Mouse (Mus musculus) embryonic facial prominence, embryonic 10.5 days (tissue): Measurements from ENCODE around the gene Ttc28. TPM values are rescaled to one million over a fixed set of nuclear protein-coding genes. Genes with fewer than 3 reads are reported as not detected.

Experiments
- DNase-seq: peaks from one replicate; pipeline ENCODE4 v3.0.0-alpha.2; 2017; ENCODE audit warnings: low spot score
- H3K27ac ChIP-seq: fragments of 300-500 bp; sonication (generic); replicated peaks from 2 replicates; pipeline ENCODE4 v1.5.1; 2016; ENCODE audit warnings: mild to moderate bottlenecking
- H3K27me3 ChIP-seq: fragments of 300-500 bp; sonication (generic); replicated peaks from 2 replicates; pipeline ENCODE4 v1.6.1; 2016; ENCODE audit warnings: low read depth, mild to moderate bottlenecking; ENCODE audit not compliant: poor library complexity, severe bottlenecking
- H3K36me3 ChIP-seq: fragments of 300-500 bp; sonication (generic); replicated peaks from 2 replicates; pipeline ENCODE4 v1.6.1; 2016; ENCODE audit warnings: mild to moderate bottlenecking, moderate library complexity
- H3K4me1 ChIP-seq: fragments of 300-500 bp; sonication (generic); 2 replicates; pipeline ENCODE4 v1.6.1; 2016
- H3K4me3 ChIP-seq: fragments of 300-500 bp; sonication (generic); 2 replicates; pipeline ENCODE4 v1.5.1; 2016; ENCODE audit warnings: mild to moderate bottlenecking, moderate library complexity
- H3K9me3 ChIP-seq: fragments of 300-500 bp; sonication (generic); 2 replicates; pipeline ENCODE4 v1.6.1; 2016; ENCODE audit warnings: mild to moderate bottlenecking
- WGBS: fragments of 180-500 bp; shearing (Covaris S2); methylation state at CpG from one replicate; pipeline ENCODE4 v1.1.7; 2016; 5-methylcytosine and 5-hydroxymethylcytosine counted together
- polyA plus RNA-seq: library from polyadenylated mRNA; unstranded; fragments of >200 nt; fragmentation: Nextera tagmentation; extraction: Ambion mirVana; gene quantifications from 2 replicates; pipeline ENCODE4 v1.2.1, GENCODE M21; 2016

The Ttc28 gene
- polyA plus RNA-seq, 1 experiment from 2014 or later, result 12.8 TPM

- H3K27me3 ChIP-seq, result no peaks in the 10 kb centered on the region
- peaks cover 55% of the 10 kb centered on the region for H3K4me1 ChIP-seq
- 92% methylated on average over 4 of the region's 4 CpGs for WGBS
- no peaks in the 10 kb centered on the region for H3K9me3 ChIP-seq
- no peak overlapping the region for H3K4me3 ChIP-seq
- no peak overlapping the region for H3K27ac ChIP-seq
- DNase-seq, result no peak
- no peaks in the 10 kb centered on the region for H3K36me3 ChIP-seq
Measured at GRCm38 (mm10) chr5:111049584-111049983, 170.0 kb downstream of the Ttc28 start.

- no peak overlapping the region for H3K27ac ChIP-seq
Measured at GRCm38 (mm10) chr5:111050135-111050534, 170.5 kb downstream of the Ttc28 start.

GRCm38 (mm10) chr5:111054380-111054779, 174.8 kb downstream of the Ttc28 start:
- WGBS, result 72% methylated on average over 9 of the region's 9 CpGs

More at GRCm38 (mm10) chr5:111050135-111050534, 170.5 kb downstream of the Ttc28 start:
- DNase-seq, result no peak
- Histone ChIP-seq H3K36me3 (no peaks in the 10 kb centered on the region), H3K27me3 (no peaks in the 10 kb centered on the region), H3K4me1 (peaks cover 55% of the 10 kb centered on the region), H3K4me3 (no peak overlapping the region), H3K9me3 (no peaks in the 10 kb centered on the region)
- 90% methylated on average over 9 of the region's 9 CpGs for WGBS

DNA sequence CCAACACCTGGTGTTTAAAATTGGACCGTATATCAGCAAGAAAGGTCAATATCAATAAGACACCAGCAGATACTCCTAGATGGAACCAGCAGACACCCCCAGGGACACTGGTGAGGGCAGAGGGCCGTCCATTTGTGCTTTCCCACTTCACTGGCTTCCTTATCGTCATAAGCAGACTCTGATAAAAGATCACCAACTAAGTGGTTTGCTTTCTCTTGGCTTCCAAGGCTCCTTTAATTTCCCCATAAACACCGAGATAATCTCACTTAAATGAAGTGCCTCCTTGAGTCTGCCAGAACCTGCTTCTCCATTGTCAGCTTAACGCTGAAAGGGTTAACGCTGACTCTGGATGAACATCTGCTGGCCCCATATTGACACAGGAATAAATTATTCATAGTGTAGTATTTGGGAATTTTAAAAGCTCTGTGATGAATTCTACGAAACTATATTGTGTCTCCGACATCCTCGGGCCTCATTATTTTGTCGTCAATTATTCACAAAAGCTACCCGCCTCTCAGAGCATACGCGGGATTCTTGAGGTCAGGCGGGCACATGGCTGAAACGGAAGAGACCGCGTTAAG, 175.3 kb downstream of the Ttc28 start:
- Histone ChIP-seq H3K27me3 (no peaks in the 10 kb centered on the region), H3K4me1 (peaks cover 60% of the 10 kb centered on the region), H3K4me3 (no peak overlapping the region), H3K9me3 (no peaks in the 10 kb centered on the region), H3K27ac (no peak overlapping the region), H3K36me3 (no peaks in the 10 kb centered on the region)
- WGBS, result 77% methylated on average over 17 of the region's 17 CpGs
- DNase-seq, result no peak

More at GRCm38 (mm10) chr5:111054380-111054779, 174.8 kb downstream of the Ttc28 start:
- Histone ChIP-seq H3K27ac (no peak overlapping the region), H3K4me3 (no peak overlapping the region), H3K27me3 (no peaks in the 10 kb centered on the region), H3K9me3 (no peaks in the 10 kb centered on the region), H3K36me3 (no peaks in the 10 kb centered on the region), H3K4me1 (peaks cover 60% of the 10 kb centered on the region)
- no peak for DNase-seq

GRCm38 (mm10) chr5:111055507-111055906, 175.9 kb downstream of the Ttc28 start:
- WGBS, result 79% methylated on average over 8 of the region's 8 CpGs

GRCm38 (mm10) chr5:111057084-111057483, 177.5 kb downstream of the Ttc28 start:
- Histone ChIP-seq H3K27ac (no peak overlapping the region), H3K9me3 (no peaks in the 10 kb centered on the region), H3K36me3 (no peaks in the 10 kb centered on the region), H3K4me1 (peaks cover 65% of the 10 kb centered on the region), H3K27me3 (no peaks in the 10 kb centered on the region), H3K4me3 (no peak overlapping the region)
- DNase-seq, result peak; percentile 35
- 65% methylated on average over 7 of the region's 7 CpGs for WGBS

More at GRCm38 (mm10) chr5:111055507-111055906, 175.9 kb downstream of the Ttc28 start:
- no peak overlapping the region for H3K4me3 ChIP-seq
- H3K36me3 ChIP-seq, result no peaks in the 10 kb centered on the region
- no peak for DNase-seq
- 0 out of 2 replicates have a peak overlapping the region, but pooled peaks have one; percentile 35 for H3K27ac ChIP-seq
- H3K27me3 ChIP-seq, result no peaks in the 10 kb centered on the region
- H3K9me3 ChIP-seq, result no peaks in the 10 kb centered on the region
- peaks cover 65% of the 10 kb centered on the region for H3K4me1 ChIP-seq

GRCm38 (mm10) chr5:111058401-111059139, 179.0 kb downstream of the Ttc28 start:
- WGBS, result 78% methylated on average over 22 of the region's 22 CpGs
- Histone ChIP-seq H3K27ac (no peak overlapping the region), H3K36me3 (no peaks in the 10 kb centered on the region), H3K27me3 (no peaks in the 10 kb centered on the region), H3K4me3 (no peak overlapping the region), H3K9me3 (no peaks in the 10 kb centered on the region), H3K4me1 (peaks cover 65% of the 10 kb centered on the region)
- DNase-seq, result no peak

GRCm38 (mm10) chr5:111059140-111059921, 179.7 kb downstream of the Ttc28 start:
- no peaks in the 10 kb centered on the region for H3K27me3 ChIP-seq
- H3K9me3 ChIP-seq, result no peaks in the 10 kb centered on the region
- no peak for DNase-seq
- no peak overlapping the region for H3K4me3 ChIP-seq
- H3K4me1 ChIP-seq, result peaks cover 62% of the 10 kb centered on the region
- H3K36me3 ChIP-seq, result no peaks in the 10 kb centered on the region
- H3K27ac ChIP-seq, result no peak overlapping the region
- 78% methylated on average over 11 of the region's 11 CpGs for WGBS

DNA sequence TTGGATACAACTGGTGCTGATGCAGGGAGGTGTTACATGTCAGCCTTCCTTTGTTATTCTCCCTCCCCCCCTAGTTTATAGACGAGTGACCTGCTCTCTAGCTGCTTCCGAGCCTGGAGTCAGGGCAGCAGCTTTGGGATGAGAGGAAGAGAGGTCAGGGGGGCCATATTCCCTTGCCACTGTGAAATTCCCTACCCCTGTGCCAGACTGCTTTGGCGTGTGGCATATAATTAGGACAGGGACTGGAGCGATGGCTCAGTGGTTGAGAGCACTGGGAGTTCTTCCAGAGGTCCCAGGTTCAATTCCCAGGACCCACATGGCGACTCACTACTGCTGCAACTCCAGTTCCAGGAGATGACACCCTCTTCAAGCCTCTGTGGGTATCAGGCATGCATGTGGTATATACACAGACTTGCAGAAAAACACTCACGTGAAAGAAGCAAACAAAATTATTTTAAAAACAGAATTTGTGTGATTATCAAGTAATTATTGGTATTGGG, 180.7 kb downstream of the Ttc28 start:
- 59% methylated on average over 6 of the region's 6 CpGs for WGBS
- Histone ChIP-seq H3K4me1 (peaks cover 59% of the 10 kb centered on the region), H3K36me3 (no peaks in the 10 kb centered on the region), H3K9me3 (no peaks in the 10 kb centered on the region), H3K27me3 (no peaks in the 10 kb centered on the region), H3K4me3 (no peak overlapping the region), H3K27ac (no peak overlapping the region)
- no peak for DNase-seq

- Histone ChIP-seq H3K9me3 (no peaks in the 10 kb centered on the region), H3K4me3 (no peak overlapping the region), H3K27ac (no peak overlapping the region), H3K4me1 (peaks cover 50% of the 10 kb centered on the region), H3K27me3 (no peaks in the 10 kb centered on the region), H3K36me3 (no peaks in the 10 kb centered on the region)
- 72% methylated on average over 3 of the region's 3 CpGs for WGBS
- DNase-seq, result no peak
Measured at GRCm38 (mm10) chr5:111063155-111063554, 183.6 kb downstream of the Ttc28 start.

DNA sequence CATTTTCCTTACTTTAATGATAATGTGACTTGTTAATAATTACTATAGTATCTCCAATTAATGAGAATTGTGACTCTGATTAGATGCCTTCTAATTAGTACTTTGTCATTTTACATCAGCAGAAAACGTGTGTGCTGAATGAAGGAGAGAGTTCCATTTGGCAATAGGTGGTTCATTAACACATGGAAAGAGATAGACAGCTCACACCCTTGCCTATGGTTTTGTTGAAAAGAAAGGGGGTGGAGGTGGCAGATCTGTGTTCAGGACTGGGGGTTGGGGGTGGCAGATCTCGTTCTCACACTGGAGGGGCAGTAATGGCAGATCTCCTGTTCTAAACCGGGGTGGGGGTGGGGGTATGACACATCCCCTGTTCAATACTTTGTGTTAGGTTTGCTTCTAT, 184.4 kb downstream of the Ttc28 start:
- WGBS, result 85% methylated on average over 3 of the region's 3 CpGs
- Histone ChIP-seq H3K9me3 (no peaks in the 10 kb centered on the region), H3K27ac (no peak overlapping the region)

GRCm38 (mm10) chr5:111065770-111066169, 186.2 kb downstream of the Ttc28 start:
- WGBS, result 85% methylated on average over 4 of the region's 4 CpGs
- DNase-seq, result no peak
- Histone ChIP-seq H3K36me3 (no peaks in the 10 kb centered on the region), H3K27ac (no peak overlapping the region), H3K4me3 (no peak overlapping the region), H3K9me3 (no peaks in the 10 kb centered on the region), H3K27me3 (no peaks in the 10 kb centered on the region), H3K4me1 (peaks cover 34% of the 10 kb centered on the region)

More for the DNA sequence above, 184.4 kb downstream of the Ttc28 start:
- H3K36me3 ChIP-seq, result no peaks in the 10 kb centered on the region
- peaks cover 42% of the 10 kb centered on the region for H3K4me1 ChIP-seq
- H3K4me3 ChIP-seq, result no peak overlapping the region
- no peaks in the 10 kb centered on the region for H3K27me3 ChIP-seq
- DNase-seq, result no peak
